Mouse (Mus musculus): ENCODE results near the gene Rps27a.

DNA sequence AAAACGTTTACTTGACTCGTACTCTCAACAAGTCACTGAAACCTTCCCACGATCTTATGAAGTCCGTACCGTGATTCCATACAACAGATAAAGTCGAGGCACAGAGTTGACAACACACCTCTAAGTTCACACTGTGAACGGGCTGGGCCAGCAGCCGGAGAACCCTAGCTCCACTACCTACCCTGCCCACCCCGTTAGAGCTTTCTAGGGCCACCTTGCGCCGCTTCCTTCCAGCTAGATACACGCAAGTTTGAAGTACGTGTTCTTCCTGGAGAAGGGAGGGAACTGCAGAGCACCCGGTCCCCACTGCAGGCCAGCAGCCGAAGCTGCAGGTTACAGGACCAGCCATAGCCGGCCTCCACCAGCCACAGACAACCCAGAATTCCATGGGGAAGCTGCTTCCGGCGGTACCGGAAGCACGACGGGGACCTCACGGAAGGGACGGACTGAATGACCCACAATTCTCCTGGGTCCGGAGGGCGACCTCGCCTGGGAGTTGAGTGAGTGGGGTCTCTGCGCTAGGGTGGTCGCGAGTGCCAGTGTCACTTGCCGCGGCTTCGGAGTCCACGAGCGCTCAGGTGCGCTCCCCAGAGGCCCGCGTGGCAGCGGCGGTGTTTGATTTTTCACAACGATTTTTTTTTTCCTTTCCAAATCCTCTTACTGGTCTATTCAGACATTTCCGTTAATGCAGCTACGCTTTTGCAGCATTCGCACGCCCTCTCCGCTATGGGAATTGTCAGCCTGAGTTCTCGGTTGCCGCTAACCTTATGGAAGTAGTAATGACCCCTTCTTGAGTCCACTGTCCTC, 21.7 kb downstream of the Rps27a start, which contains the start of gene Mtif2:
- TF ChIP-seq MYC (IDR thresholded peaks at IDR 0.05; ENCODE audit: low read depth, low read length): peak; percentile 84
- TF ChIP-seq CTCF (IDR thresholded peaks at IDR 0.05 in 2 of 3, conservative IDR thresholded peaks at IDR 0.05 in 1 of 3; ENCODE audit: control insufficient read depth in 1 of 3, insufficient read depth in 1 of 3, low read depth in 2 of 3, low read length in 3 of 3, poor library complexity in 1 of 3, severe bottlenecking in 1 of 3): no peak; a peak in 1 of 6 replicates
